Mouse (Mus musculus): ENCODE measurements around the gene Afg3l1.
"Not testable (repeated sequence)": the region's sequence is repeated elsewhere in the genome, so short reads cannot be mapped to it uniquely, and the experiment has no call there.

Gene Afg3l1

DNA sequence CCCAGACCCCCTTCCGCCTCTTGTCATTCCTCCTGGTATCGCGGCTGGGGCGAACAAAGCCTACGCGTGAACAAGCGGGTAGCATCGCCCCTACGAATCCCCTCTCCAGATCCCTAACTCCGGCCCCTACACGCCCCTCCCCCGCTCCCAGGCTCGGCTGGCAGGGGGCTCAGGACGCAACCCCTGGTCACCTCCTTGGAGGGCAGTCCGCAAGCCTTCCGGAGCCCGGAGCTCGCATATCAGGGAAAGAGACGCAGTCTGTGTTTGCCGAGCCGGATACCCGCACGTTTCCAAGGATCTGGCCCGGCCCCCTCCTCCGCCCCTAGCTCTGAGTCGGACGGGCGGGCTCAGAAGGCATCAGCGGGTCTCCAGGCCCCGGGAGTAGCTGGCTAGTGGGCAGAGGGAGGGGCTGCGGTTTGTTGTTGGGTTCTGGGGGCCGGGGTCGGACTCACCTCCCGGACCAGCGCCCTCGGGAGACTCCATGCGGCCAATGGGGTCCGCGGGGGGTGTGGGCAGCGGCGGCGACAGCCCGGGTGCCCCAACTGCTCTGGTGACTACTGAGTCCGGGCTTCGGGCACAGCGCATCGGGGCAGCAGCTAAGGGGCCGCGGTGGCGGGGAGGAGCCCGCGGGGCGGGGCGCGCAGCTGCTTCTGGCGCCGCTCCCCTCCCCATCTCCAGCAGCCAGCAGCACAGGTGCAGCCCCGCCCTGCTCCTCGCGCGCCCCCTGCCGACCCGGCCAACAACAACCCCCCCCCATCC lies 37.3 kb downstream of the Afg3l1 start, which contains the start of gene Dbndd1:
Dbndd1 (minus strand) TSS at position 683 of the 759 bp plus-strand sequence.
- no peak for DNase-seq (ENCODE audit: extremely low read depth, insufficient read length, low spot score)

GRCm38 (mm10) chr8:123515540-123515897 lies 37.8 kb downstream of the Afg3l1 start:
- no peak for DNase-seq (ENCODE audit: extremely low read depth, insufficient read length, low spot score)

DNA sequence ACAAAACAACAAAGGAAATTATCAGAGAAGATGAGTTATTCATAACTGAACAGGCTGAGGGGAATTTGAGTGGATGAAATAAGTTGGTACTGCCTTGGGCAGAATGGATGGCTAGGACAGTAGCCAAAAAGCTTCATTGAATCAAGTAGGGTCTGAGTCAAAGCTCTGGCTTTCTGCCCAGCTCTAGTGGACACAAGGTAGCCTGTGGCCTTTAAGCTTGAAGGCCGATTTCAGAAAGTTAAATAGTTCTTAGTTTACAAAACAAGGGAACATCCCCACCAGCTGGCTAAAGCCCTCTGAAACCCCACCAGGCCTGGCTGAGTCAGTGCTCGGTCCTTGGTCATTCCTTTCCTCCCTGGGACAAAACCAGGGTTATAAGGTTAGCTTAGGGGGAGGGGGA lies 38.9 kb downstream of the Afg3l1 start:
- peak; percentile 70 for DNase-seq (ENCODE audit: extremely low read depth, insufficient read length, low spot score)

DNA sequence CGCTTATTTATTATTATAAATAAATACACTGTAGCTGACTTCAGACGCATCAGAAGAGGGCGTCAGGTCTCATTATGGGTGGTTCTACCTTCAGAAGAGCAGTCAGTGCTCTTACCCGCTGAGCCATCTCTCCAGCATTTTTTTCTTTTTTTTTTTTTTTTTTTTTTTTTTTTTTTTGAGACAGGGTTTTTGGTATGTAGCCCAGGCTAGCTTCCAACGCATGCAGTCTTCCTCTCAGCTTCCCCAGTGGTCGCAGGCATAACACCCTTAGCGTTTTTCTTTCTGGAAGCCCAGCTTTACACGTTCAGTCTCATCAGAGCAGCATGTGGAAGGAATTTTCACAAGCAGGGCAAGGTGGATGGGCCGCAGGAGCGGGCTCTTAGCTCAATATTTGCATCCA lies 40.5 kb downstream of the Afg3l1 start:
- DNase-seq (ENCODE audit: extremely low read depth, insufficient read length, low spot score) = no peak

GRCm38 (mm10) chr8:123518667-123519066 lies 41.0 kb downstream of the Afg3l1 start, which contains the start of gene Gas8:
Gene Gas8, plus strand, starts transcription at chr8:123518834.
- peak; percentile 85 for DNase-seq (ENCODE audit: extremely low read depth, insufficient read length, low spot score)

DNA sequence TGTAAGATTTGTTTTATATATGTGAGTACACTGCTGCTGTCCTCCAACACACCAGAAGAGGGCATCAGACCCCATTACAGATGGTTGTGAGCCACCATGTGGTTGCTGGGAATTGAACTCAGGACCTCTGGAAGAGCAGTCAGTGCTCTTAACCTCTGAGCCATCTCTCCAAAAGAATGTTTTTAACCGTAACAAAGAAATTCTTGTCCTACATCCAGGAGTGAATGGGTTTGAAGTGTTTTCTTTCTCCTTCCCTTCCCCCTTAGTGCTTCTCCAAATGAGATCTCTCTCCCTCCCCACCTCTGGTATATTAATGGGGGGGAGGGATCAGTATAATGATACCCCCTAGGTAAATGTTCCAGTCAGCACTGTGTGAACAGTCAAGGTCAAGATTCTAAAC lies 42.3 kb downstream of the Afg3l1 start:
- not testable (repeated sequence) for DNase-seq (ENCODE audit: extremely low read depth, insufficient read length, low spot score)

- no peak for DNase-seq (ENCODE audit: extremely low read depth, insufficient read length, low spot score)
These were observed 50.2 kb downstream of the Afg3l1 start for GRCm38 (mm10) chr8:123527720-123528489.

GRCm38 (mm10) chr8:123536242-123536989 lies 58.7 kb downstream of the Afg3l1 start:
- no peak for DNase-seq (ENCODE audit: extremely low read depth, insufficient read length, low spot score)

DNA sequence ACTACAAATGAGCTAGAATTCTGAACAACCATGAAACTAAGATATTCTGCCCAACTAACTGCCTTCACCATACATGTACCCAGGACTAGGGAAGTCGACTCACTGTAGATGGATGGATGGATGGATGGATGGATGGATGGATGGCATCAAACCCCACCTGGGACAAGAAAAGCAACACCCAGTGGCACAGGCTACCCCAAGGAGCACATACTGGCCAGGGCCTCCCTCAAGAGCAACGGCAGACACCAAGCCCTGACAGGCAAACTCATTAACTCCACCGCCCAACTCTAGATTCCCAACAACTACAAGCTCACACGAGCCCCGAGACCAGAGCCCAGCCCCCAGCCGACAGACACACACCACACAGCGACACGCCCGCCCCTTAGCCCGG lies 59.3 kb downstream of the Afg3l1 start:
- DNase-seq (ENCODE audit: extremely low read depth, insufficient read length, low spot score) = no peak

DNA sequence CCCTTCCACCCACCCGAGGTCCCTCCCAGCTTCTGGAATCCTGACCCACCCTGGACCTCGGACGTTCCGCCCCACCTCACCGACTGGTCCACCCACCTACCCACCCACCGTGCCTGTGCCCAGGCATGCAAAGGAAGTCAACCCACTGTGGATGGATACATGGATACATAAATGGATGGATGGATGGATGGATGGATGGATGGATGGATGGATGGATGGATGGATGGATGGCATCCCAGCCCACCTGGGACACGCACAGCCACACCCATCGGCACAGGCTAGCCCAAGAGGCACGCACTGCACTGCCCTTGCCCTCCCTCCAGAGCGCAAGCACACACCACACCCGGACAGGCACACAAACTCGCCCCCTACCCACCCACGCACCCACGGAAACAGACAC lies 59.9 kb downstream of the Afg3l1 start:
- DNase-seq (ENCODE audit: extremely low read depth, insufficient read length, low spot score) = not testable (repeated sequence)

All from 3134 (cell line).